Mouse (Mus musculus): Measurements from ENCODE around the gene Cd274.

DNA sequence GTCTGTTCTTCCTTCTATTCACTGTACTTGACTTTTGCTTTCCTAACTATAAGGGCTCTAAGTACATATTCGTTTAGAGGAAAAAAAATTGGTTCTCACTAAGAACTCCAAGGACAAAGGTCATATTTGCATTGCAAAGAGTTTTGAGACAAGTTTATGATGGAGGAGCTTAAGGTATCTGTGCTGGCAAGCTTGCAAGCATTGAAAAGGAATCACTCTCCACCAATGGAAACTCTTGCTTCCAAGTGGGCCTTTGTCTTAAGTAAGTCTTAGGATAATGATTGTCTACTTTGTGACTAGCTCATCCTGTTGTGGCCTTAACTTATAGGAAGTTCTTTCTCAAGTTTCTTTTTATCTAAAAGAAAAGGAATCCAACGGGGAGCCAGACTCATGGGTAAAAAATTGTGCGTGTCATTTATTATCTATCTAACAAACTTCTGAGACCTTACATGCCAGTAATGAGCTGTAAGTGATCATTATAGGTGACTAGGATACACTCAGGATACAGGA is 49.2 kb downstream of the Cd274 start:
- TF ChIP-seq CTCF (IDR thresholded peaks at IDR 0.05; ENCODE audit: extremely low read depth, insufficient read length, insufficient replicate concordance, low read depth, low read length) (no peak), POLR2A (IDR thresholded peaks at IDR 0.05; ENCODE audit: low read depth, low read length) (no peak)
